Mouse (Mus musculus) cerebellum, postnatal 4 days (tissue): ENCODE results near the gene Ago1.

Source experiments
- DNase-seq, 2 experiments: peaks; one replicate each; pipeline ENCODE4 v3.0.0; 2022; ENCODE audit warnings: low spot score in 2 of 2, mixed read lengths in 1 of 2

The Ago1 gene

DNA sequence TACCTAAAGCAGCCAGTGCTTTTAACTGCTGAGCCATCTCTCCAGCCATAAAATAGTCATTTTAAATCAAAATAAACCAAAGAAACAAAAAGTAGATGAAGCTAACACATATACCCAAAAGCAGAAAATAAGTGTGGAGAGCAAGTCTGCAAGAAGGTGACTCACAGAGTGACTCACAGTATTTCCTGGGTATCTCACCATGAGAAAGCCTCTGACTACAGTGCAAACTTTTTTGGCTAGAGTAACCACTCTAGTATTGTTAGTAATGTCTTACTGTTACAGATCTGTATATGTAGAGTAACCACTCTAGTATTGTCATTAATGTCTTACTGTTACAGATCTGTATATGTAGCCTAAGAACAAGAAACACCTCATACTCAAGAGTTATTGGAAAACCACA is 52.7 kb downstream of the Ago1 start:
- DNase-seq, result no peak

DNA sequence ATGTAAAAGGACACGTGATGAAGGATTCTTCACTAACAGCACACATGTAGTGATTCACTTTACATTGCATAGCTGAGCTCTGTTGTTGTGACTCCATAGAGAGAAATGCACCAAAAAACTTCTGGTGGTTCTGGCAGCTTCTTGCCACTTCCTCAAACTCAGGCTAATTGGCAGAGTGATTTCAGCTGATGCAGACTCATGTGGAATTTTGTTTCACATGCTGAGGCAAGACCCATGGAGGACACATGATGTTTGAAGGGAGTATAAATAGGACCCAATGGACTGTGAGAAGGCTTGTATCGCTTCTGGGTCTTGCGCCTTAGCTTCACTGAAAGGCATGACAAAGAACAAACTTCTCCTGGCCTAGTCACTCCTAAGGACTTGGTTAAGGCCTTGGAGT is 55.9 kb downstream of the Ago1 start:
- no peak for DNase-seq
